Mouse (Mus musculus) G1E-ER4 (cell line): ENCODE results near the gene Syn3. TPM values are rescaled to one million over a fixed set of nuclear protein-coding genes. Genes with fewer than 3 reads are reported as not detected.

Source experiments
- GATA1 ChIP-seq: IDR thresholded peaks from one replicate; pipeline ENCODE4 v1.8.0; 2012; ENCODE audit warnings: low read length, inconsistent platforms
- polyA plus RNA-seq: library from polyadenylated mRNA; stranded (reverse); fragments of >175 nt; gene quantifications from 2 replicates; pipeline ENCODE4 v1.2.3, GENCODE M21; 2012

Gene Syn3
- polyA plus RNA-seq, 1 experiment: not detected

DNA sequence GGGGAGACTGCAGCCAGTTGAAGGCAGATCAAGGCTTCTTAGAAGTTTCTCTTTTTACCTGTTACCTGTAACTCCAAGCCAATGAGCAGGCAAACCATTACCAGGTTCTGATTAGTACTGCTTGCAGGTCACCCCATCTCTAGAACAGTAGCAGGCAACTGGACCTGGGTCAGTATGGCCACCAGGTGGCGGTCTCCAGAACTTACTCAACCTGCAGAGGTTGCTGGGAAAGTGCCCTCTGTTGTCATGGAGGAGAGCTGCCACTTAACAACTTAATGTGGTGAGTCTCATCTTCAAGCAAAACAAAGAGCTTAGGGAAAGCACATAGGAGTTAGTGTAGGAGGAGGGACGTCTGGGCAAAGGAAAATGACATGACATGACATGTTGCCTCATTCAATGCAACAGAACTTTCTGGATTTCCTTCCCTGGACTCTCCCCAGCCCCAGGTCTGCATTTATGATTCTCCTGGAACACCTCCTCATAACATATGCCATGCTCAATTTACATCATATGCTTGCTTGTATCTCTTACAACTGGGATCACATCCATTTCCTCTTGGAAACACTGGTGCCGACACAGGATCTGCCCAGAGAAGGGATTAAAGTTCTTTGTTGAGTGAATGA lies 316.4 kb downstream of the Syn3 start:
- TF ChIP-seq GATA1: no peak

- TF ChIP-seq GATA1: no peak
These were observed 322.3 kb downstream of the Syn3 start for GRCm38 (mm10) chr10:86176411-86176810.

- TF ChIP-seq GATA1: no peak
These were observed 324.7 kb downstream of the Syn3 start for GRCm38 (mm10) chr10:86174017-86174416.

DNA sequence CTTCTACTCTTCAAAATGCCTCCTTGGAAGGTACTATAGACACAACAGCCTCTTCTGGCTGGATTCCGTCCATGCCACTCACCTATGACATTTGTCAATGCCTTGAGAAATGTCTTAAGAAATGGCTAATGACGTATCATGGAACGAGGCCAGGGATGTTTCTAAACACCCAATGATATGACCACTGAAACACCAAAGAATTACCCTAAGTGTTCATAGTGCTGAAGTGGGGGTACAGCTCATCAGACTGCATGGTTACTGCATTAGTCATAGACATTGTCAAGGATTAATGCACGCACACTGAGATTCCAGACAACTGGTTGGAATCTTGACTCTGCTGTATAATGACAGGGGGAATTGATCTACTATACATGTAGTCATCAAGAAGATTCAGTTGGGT lies 325.4 kb downstream of the Syn3 start:
- TF ChIP-seq GATA1: no peak

DNA sequence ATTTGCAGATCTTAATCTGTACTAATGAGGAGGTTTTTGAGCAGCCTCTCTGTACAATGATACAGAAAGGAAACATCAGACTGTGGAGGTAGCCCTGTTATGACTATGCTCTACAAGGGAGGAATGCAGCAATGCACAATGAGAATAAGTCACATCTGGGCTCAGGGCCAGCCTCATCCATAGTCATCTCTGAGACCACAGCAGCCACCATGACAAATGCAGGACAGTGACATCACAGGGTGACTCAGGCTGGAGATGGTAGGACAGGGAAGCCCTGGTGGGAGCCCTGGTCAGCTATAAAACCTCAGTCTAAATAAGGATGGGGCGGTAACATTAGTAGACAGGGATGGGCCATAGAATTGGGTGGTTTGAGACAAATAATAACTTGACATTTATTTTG lies 327.4 kb downstream of the Syn3 start:
- no peak for TF ChIP-seq GATA1

DNA sequence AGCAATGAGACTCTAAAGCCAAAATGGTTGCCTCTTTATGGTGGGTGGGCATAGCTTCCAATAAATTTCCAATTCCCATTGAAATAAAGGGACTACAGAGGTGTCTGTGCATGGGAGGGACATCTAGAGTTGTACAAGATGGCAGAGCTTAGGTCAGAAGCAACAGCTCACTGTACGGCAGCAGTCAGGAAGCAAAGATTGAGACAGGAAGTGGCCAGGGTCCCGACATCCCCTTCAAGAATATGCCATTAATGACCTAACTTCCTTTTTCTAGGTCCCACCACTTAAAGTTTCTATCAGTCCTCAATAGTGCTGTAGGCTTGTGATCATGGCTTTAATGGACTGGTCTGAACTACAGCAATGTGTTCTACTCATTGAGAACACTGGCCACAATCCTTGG lies 330.6 kb downstream of the Syn3 start:
- TF ChIP-seq GATA1: no peak

- no peak for TF ChIP-seq GATA1
These were observed 331.8 kb downstream of the Syn3 start for GRCm38 (mm10) chr10:86166854-86167268.

DNA sequence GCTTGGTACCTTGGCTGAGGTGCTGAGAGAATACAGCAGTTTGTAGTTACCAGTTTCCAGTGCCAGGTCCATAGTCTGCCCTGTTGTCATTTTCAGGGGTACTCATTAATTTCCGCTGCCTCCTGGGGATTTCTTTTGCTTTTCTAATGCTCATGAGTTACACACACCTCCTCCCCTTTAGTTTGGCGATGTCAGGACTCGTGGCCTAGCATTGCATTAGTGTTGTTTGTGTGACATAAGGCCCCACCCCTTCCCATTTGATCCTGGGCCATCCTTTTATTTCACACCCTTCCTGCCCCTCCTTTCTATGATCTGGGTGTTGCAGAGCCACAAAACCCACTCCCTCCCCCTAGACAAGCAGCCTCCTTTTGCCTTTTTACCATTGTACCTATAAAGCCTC lies 334.6 kb downstream of the Syn3 start:
- TF ChIP-seq GATA1: no peak

- TF ChIP-seq GATA1: no peak
These were observed 336.9 kb downstream of the Syn3 start for GRCm38 (mm10) chr10:86161783-86162271.

GRCm38 (mm10) chr10:86158198-86158899 lies 340.3 kb downstream of the Syn3 start:
- TF ChIP-seq GATA1: no peak

- no peak for TF ChIP-seq GATA1
These were observed 343.4 kb downstream of the Syn3 start for GRCm38 (mm10) chr10:86155344-86155743.

DNA sequence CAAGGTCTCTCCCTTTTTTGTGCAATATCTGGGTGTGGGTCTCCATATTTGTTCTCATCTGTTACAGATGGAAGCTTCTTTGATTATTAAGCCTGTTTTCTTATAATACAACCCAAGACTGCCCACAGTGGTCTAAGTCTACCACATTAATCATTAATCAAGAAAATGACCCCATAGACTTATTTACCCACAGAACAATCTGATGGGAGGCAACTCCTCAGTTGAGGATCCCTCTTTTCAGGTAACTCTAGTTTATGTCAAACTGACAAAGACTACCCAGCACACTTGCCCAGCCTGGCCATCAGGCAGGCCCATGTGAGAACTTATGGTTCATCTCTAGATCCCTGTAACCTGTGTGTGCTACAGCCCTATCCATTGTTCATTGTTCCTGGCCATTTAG lies 345.5 kb downstream of the Syn3 start:
- TF ChIP-seq GATA1: no peak

DNA sequence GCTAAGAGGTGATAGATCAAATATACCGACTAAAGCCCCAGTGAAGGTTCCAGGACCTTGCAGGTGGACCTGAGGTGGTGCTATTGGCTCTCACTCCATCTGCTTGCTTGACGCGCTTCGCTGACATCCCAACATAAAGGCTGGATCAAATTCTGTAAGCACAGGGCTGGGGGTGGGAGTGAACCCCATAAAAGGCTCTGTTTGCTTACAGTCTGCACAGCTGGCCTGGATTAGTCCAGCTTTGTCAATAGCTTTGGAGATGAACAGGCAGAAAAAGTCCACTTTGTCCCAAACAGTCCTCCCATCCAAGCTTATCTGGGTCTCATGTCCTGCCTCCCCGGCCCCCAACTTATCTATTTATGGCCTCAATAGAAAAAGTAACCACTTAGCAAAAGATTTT lies 347.3 kb downstream of the Syn3 start:
- no peak for TF ChIP-seq GATA1

DNA sequence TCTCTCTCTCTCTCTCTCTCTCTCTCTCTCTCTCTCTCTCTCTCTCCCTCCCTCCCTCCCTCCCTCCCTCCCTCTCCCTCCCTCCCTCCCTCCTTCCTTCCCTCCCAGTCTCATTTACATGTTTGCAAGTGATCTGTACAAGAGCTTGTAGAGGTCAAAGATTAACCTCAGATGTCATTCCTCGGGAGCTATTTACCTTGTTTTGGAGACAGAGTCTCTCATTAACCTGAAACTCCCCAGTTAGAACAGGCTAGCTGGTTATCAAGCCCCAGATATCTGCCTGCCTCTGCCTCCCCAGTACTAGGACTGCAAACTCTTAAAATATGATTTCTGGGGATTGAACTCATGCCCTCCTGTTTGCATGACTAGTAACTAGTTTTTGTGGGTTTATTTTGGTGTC lies 348.6 kb downstream of the Syn3 start:
- TF ChIP-seq GATA1: no peak

DNA sequence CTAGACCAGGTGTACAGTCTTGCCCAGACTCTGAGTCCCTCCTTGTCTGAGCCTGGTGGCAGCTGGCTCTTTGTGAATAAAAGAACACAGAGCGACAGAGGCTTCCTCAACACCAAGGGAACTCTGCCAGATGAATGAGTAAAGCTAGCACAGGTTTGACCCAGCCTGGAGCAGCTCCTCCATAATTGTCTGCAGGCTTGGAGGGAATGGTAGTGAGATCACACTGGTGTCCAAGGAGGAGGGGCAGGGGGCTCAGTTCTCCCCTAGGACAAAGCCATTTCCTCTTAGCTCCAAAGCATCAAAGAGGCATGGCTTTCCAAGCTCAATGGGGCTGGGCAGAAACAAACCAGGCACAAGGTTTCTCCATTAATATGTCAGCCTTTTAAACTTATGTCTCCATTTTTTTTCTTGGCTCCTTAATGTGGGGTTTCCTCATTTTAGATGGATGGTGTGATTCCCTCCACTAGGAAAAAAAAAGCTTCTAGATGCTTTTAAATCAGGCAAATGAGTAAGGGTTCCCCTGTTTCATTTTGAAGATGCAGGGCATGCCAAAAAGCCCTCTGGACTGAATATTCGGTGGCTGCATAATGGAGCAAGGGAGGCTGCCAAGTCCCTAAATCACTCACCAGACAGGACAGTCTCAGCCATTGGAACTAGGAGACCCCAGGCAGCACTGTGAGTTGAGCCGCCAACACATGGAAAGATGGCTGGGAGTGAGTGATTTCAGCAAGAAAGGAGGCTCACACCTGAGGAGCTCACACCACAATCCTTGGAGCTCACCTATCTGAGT lies 349.5 kb downstream of the Syn3 start:
- no peak for TF ChIP-seq GATA1

DNA sequence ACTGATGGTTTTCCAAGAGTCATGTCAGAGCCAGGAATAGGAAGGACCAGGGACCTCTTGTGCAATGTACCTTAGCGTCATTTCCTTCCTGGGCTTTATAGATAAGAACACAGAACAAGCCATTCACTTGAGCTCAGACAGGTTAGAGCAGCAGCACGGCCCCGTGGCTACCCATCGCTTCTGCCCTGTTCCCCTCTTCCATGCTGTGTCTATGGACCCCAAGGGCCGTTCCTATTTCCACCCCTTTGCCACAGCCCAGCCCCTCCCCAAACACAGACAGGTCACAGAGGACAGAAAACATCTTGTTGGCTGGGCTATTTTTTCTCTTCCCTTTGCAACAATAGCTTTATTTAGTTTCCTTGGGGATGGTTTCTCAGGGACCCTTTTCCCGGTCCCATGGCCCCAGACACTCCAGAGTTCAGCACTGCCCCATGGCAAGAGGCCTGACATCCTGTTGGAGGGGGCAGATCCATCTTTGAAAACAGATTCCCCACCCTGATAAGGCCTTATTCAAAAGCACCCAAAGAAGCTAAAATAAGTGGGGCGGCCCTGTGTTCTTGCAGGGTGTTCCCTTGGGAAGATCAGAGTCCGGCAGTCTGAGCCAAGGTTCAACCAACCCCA lies 359.5 kb downstream of the Syn3 start:
- TF ChIP-seq GATA1: no peak

- no peak for TF ChIP-seq GATA1
These were observed 361.0 kb downstream of the Syn3 start for GRCm38 (mm10) chr10:86137589-86138173.
